Mouse (Mus musculus): ENCODE results near the gene Mrpl33.

GRCm38 (mm10) chr5:31671137-31671536, 74.4 kb downstream of the Mrpl33 start:
- TF ChIP-seq EP300 (IDR thresholded peaks at IDR 0.05; ENCODE audit: low read depth) (no peak), CTCF (IDR thresholded peaks at IDR 0.05; ENCODE audit: low read depth) (no peak)

Measured in liver, postnatal 0 days (tissue).